Mouse (Mus musculus): Measurements from ENCODE around the gene Wdr83os.

DNA sequence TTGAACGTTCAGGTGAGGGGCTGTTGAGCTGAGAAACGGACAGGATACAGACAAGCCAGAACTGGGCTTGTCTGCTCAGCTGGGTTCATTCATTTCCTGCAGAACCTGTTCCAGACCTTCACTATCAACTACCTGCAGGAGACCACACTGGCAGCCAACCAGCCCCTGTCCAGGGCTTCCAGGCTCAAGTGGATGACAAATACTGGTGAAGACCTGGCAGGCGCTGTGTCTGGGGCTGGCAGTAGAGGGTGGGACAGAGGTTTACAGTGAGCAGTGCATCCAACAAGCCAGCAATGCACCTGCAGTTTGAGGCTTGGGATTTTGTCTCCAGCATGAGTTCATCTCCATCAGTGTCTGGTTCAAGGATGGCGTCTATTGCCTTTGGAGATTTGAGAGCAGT is 16.3 kb downstream of the Wdr83os start:
- TF ChIP-seq CTCF (IDR thresholded peaks at IDR 0.05; ENCODE audit: extremely low read depth, insufficient read length, insufficient replicate concordance, low read depth, low read length): no peak
- TF ChIP-seq POLR2A (IDR thresholded peaks at IDR 0.05; ENCODE audit: low read depth, low read length): no peak

Measured in small intestine, adult 2 months (tissue).